Mouse (Mus musculus) neural tube, embryonic 14.5 days (tissue): Measurements from ENCODE around the gene Cacna1g. TPM values are rescaled to one million over a fixed set of nuclear protein-coding genes. Genes with fewer than 3 reads are reported as not detected.
"Not testable (repeated sequence)": the region's sequence is repeated elsewhere in the genome, so short reads cannot be mapped to it uniquely, and the experiment has no call there.

Experiments used
- ATAC-seq: fragments of 200-750 bp; cut with Nextera tagmentation; 2 replicates; pipeline ENCODE4 v1.8.0; 2017; ENCODE audit warnings: low read depth, mild to moderate bottlenecking, moderate TSS enrichment, moderate library complexity
- H3K27ac ChIP-seq: fragments of 300-500 bp; sonication (generic); 2 replicates; pipeline ENCODE4 v1.5.1; 2014; ENCODE audit warnings: low read depth, mild to moderate bottlenecking, control low read depth, low read length, moderate library complexity, mixed read lengths
- H3K27me3 ChIP-seq: fragments of 300-500 bp; sonication (generic); 2 replicates; pipeline ENCODE4 v1.6.1; 2014; ENCODE audit warnings: low read length; ENCODE audit not compliant: control insufficient read depth, insufficient read depth
- H3K36me3 ChIP-seq: fragments of 300-500 bp; sonication (generic); 2 replicates; pipeline ENCODE4 v1.6.1; 2014; ENCODE audit warnings: low read length, mixed read lengths; ENCODE audit not compliant: control insufficient read depth, insufficient read depth
- H3K4me1 ChIP-seq: fragments of 300-500 bp; sonication (generic); 2 replicates; pipeline ENCODE4 v1.6.1; 2014; ENCODE audit warnings: low read length; ENCODE audit not compliant: control insufficient read depth, insufficient read depth
- H3K4me2 ChIP-seq: fragments of 300-500 bp; sonication (generic); 2 replicates; pipeline ENCODE4 v1.6.1; 2014; ENCODE audit warnings: mild to moderate bottlenecking, low read depth, low read length, control low read depth
- H3K4me3 ChIP-seq: fragments of 300-500 bp; sonication (generic); 2 replicates; pipeline ENCODE4 v1.5.1; 2014; ENCODE audit warnings: low read depth, low read length, control low read depth, mixed read lengths
- H3K9ac ChIP-seq: fragments of 300-500 bp; sonication (generic); replicated peaks from 2 replicates; pipeline ENCODE4 v1.6.1; 2014; ENCODE audit warnings: low read depth, mild to moderate bottlenecking, control low read depth, low read length, mixed read lengths
- H3K9me3 ChIP-seq: fragments of 300-500 bp; sonication (generic); 2 replicates; pipeline ENCODE4 v1.6.1; 2016; ENCODE audit warnings: low read length; ENCODE audit not compliant: control insufficient read depth
- WGBS: fragments of 180-500 bp; shearing (Covaris S2); extraction: QIAGEN DNeasy Blood & Tissue Kit; methylation state at CpG from one replicate; pipeline ENCODE4 v1.1.7; 2014; 5-methylcytosine and 5-hydroxymethylcytosine counted together
- polyA plus RNA-seq: library from polyadenylated mRNA; unstranded; fragments of >200 nt; fragmentation: Nextera tagmentation; extraction: Ambion mirVana; gene quantifications from 2 replicates; pipeline ENCODE4 v1.2.1, GENCODE M21; 2014

The Cacna1g gene
- polyA plus RNA-seq, 1 experiment from 2014 or later: 22.5 TPM

DNA sequence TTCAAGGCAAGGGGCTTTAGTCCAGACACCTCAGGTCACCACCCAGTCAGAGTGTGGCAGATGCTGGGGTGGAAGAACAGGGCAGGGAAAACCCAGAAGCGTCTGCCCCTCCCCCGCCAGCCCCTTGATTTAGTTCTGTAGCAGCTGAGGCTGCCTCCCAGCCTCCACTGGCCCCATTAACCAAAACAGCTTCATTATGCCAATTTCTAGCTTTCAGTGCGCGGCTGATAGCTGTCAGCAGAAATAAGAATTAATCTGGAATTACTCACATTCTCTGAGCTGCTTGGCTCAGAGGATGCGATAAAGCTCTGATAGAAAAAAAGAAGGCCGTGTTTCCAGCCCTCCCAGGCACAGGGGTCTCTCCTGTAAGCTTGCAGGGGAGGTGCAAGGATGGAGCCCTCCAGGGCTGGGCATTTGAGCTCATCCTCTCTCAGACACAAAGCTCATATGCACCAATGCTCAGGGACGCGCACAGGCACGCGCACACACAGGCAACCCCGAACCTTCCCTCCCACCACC lies 66.1 kb downstream of the Cacna1g start:
- 0 out of 2 replicates have a peak overlapping the region, but pooled peaks have one; percentile 3 for H3K4me2 ChIP-seq
- WGBS: 10% methylated on average over 11 of the region's 11 CpGs

DNA sequence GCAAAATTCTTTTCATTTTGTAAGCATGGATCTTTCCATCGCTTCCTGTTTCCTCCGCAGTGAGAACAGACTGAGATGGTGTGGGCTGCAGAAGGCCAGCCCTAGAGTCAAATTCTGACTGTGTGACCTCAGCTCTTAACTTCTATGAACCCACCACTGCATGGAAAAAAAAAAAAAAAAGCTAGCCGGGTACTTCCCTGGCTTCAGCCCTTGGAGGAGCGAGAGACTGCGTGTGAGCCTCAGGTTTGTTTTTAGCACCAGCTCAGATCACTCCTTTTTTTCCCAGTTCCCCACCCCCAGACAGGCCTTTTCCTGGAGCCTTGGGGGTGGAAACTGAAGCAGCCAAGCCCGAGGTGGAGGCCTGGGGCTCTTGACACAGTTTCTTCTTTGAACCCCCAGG lies 68.7 kb downstream of the Cacna1g start:
- ATAC-seq: no peak
- WGBS: 66% methylated on average over 6 of the region's 6 CpGs
- no peak overlapping the region for H3K27ac ChIP-seq
- peaks cover 24% of the 10 kb centered on the region; the same call in 1 of the 2 replicates for H3K4me1 ChIP-seq
- H3K36me3 ChIP-seq: no peaks in the 10 kb centered on the region; the same call in 1 of the 2 replicates
- H3K9ac ChIP-seq: no peak overlapping the region
- no peaks in the 10 kb centered on the region for H3K9me3 ChIP-seq
- H3K27me3 ChIP-seq: no peaks in the 10 kb centered on the region
- H3K4me3 ChIP-seq: no peak overlapping the region
- H3K4me2 ChIP-seq: no peak overlapping the region

More for the DNA sequence above, 66.1 kb downstream of the Cacna1g start:
- Histone ChIP-seq H3K27ac (peak overlapping the region; percentile 74), H3K36me3 (peaks cover 4% of the 10 kb centered on the region; the same call in 1 of the 2 replicates), H3K9ac (no peak overlapping the region), H3K4me3 (no peak overlapping the region), H3K4me1 (peaks cover 24% of the 10 kb centered on the region; the same call in 1 of the 2 replicates), H3K27me3 (no peaks in the 10 kb centered on the region), H3K9me3 (no peaks in the 10 kb centered on the region)
- ATAC-seq: peak; percentile 49; the same call in 1 of the 2 replicates

DNA sequence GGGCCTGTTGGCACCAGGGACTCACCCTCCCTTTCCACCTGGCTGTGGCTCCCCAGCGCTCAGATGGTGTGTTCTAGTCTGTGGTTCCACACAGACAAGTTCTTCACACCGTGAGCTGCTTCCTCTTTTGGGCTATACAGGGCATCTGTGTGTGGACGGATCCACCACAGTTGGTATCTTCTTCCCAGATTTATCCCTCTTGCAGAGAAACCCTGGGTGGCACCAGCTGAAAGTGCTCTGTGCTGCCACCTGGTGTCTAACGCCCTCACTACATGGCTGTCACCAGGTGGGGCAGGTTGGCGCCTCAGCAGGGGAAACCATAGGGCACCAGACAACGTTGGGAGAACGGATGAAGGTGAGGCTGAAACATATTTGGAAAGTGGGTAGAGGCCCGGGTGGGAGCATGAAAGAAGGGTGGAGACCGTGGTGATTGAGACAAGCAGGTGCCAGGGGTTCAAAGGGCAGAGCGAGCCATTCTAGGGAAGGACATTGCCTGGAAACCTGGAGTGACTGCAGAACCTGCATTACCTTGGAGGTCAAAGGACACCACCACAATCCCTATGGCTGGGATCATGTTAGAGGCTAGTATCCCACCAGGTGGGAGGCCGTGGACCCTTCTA lies 69.2 kb downstream of the Cacna1g start:
- Histone ChIP-seq H3K27me3 (no peaks in the 10 kb centered on the region), H3K27ac (no peak overlapping the region), H3K4me3 (no peak overlapping the region), H3K4me2 (no peak overlapping the region), H3K9me3 (no peaks in the 10 kb centered on the region), H3K4me1 (peaks cover 24% of the 10 kb centered on the region; the same call in 1 of the 2 replicates), H3K9ac (no peak overlapping the region), H3K36me3 (no peaks in the 10 kb centered on the region; the same call in 1 of the 2 replicates)
- ATAC-seq: no peak; the same call in 1 of the 2 replicates
- 28% methylated on average over 11 of the region's 11 CpGs for WGBS

DNA sequence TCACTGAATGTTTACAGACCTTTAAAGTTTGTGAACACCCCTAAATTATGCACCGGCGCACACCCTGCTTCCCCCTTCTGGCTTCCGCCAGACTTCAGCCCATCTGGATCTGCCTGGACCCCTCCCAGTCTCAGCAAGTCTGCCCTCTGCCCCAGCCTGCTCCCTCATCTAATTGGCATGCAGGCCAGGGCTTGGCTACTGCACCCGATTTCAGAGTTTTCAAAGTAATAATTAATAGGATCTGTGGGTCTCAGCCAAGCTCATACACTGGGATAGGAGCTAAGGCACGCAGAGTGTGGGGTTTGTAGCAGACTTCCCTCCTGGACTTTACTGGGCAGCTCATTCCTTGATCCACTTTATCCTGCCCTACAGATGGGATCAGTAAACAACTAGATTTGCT lies 69.8 kb downstream of the Cacna1g start:
- Histone ChIP-seq H3K27ac (no peak overlapping the region), H3K4me2 (no peak overlapping the region), H3K9ac (no peak overlapping the region), H3K27me3 (no peaks in the 10 kb centered on the region), H3K9me3 (no peaks in the 10 kb centered on the region), H3K4me3 (no peak overlapping the region), H3K36me3 (no peaks in the 10 kb centered on the region; the same call in 1 of the 2 replicates), H3K4me1 (peaks cover 24% of the 10 kb centered on the region; the same call in 1 of the 2 replicates)
- ATAC-seq: no peak
- 60% methylated on average over 5 of the region's 5 CpGs for WGBS

DNA sequence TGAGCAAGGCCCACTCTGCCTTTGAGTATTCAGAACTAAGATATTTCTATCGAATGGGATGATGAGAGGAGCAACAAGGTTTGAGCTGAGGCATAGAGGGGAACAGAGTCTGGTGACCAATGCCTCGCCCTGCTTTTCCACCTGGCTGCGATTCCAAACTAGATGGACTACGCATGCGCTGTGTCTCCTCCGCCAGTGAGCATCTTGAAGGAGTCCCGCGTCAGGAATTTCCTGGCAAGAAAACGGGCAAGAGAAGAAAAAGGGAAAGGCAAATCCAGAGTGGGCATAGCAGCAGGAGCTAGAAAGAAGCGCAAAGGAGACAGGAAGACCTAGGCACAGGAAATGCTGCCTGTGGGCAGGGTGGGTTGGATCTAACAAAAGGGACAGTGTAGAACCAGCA lies 70.2 kb downstream of the Cacna1g start:
- ATAC-seq: no peak
- peaks cover 24% of the 10 kb centered on the region; the same call in 1 of the 2 replicates for H3K4me1 ChIP-seq
- H3K4me2 ChIP-seq: no peak overlapping the region
- no peaks in the 10 kb centered on the region for H3K36me3 ChIP-seq
- no peak overlapping the region for H3K27ac ChIP-seq
- H3K27me3 ChIP-seq: no peaks in the 10 kb centered on the region
- no peak overlapping the region for H3K4me3 ChIP-seq
- no peaks in the 10 kb centered on the region for H3K9me3 ChIP-seq
- H3K9ac ChIP-seq: no peak overlapping the region
- WGBS: 84% methylated on average over 10 of the region's 10 CpGs

DNA sequence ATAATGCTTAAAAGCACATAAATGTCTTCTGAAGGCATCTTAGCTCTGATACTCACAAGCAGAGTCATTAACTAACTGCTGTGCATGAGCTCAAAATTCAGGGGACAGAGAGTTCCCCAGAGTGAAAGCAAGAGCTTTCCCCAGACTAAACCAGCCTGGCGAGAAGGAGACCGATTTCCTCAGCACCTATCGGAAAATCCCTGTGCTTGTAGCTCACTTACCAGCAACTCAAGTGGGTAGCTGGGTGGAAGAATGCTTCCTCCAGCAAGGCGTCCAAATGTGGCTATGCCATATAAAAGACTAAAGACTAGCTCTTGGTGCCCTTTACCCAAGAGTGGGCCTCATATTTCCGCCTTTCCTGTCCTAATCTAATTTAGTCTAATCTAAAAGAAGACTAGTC lies 71.3 kb downstream of the Cacna1g start:
- no peak overlapping the region for H3K4me3 ChIP-seq
- no peak for ATAC-seq
- no peaks in the 10 kb centered on the region for H3K9me3 ChIP-seq
- H3K4me1 ChIP-seq: peaks cover 19% of the 10 kb centered on the region; the same call in 1 of the 2 replicates
- no peaks in the 10 kb centered on the region for H3K36me3 ChIP-seq
- no peak overlapping the region for H3K4me2 ChIP-seq
- WGBS: 85% methylated on average over 5 of the region's 5 CpGs
- no peaks in the 10 kb centered on the region for H3K27me3 ChIP-seq
- no peak overlapping the region for H3K9ac ChIP-seq
- no peak overlapping the region for H3K27ac ChIP-seq

DNA sequence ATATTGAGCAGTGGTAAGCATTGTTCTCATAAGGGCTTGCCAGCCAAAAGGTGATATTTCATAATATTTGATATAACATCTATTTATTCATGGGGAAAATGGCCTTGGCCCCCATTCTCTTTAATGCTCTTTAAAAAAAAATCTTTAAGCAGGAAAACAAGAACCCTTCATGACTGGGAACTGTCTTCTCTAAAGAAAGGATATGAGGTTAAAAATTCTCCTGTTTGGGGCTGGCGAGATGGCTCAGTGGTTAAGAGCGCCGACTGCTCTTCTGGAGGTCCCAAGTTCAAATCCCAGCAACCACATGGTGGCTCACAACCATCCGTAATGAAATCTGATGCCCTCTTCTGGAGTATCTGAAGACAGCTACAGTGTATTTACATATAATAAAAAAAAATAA lies 72.0 kb downstream of the Cacna1g start:
- 93% methylated on average over 4 of the region's 4 CpGs for WGBS

DNA sequence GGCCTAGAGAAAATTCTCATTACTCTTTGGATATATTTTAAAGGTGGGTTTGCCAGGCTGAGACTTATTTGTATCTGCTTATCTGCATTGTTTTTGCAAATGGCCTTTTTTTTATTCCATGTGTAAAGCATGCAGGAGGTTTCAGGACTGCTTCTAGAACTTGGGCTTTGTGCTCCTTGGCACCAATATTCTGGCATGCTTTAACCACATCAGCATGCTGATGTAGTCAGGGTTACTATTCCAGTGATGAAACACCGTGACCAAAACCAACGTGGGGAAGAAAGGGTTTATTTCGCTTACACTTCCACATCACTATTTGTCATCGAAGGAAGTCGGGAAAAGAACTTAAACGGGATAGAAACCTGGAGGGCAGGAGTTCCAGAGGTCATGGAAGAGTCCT lies 73.0 kb downstream of the Cacna1g start:
- no peak overlapping the region for H3K27ac ChIP-seq
- no peak overlapping the region for H3K4me2 ChIP-seq
- 61% methylated on average over 6 of the region's 6 CpGs for WGBS
- no peak overlapping the region for H3K9ac ChIP-seq
- H3K9me3 ChIP-seq: no peaks in the 10 kb centered on the region
- no peaks in the 10 kb centered on the region for H3K36me3 ChIP-seq
- H3K4me3 ChIP-seq: no peak overlapping the region
- ATAC-seq: no peak
- H3K4me1 ChIP-seq: 0 out of 2 replicates have a peak, but pooled peaks cover 4% of the 10 kb centered on the region
- H3K27me3 ChIP-seq: no peaks in the 10 kb centered on the region

More for the DNA sequence above, 72.0 kb downstream of the Cacna1g start:
- H3K9ac ChIP-seq, H3K36me3 ChIP-seq, H3K27ac ChIP-seq, ATAC-seq, H3K4me2 ChIP-seq, H3K27me3 ChIP-seq, H3K4me3 ChIP-seq, H3K9me3 ChIP-seq: not testable (repeated sequence)
- H3K4me1 ChIP-seq: peaks cover 12% of the 10 kb centered on the region; the same call in 1 of the 2 replicates

DNA sequence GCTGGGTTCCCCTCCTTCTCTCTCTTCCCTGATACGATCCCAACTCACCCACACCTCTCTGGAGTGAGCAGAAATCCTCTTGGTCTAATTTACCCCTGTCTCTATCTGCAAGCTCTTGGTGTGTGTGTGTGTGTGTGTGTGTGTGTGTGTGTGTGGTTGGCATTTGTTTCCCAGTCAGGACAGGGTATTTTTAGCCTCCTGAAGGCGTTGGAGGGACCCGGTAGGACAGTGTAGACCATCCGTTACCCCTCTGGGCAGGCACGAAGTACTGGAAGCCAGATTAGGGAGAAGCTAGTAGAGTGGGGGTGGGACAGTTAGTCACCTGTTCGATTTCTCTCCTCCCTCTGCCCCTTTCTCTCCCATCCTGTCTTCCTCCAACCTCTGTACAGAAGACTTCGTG lies 79.9 kb downstream of the Cacna1g start:
- Histone ChIP-seq H3K4me1 (no peaks in the 10 kb centered on the region), H3K27me3 (no peaks in the 10 kb centered on the region), H3K4me2 (no peak overlapping the region), H3K4me3 (no peak overlapping the region), H3K27ac (no peak overlapping the region), H3K9me3 (no peaks in the 10 kb centered on the region), H3K36me3 (no peaks in the 10 kb centered on the region), H3K9ac (no peak overlapping the region)
- ATAC-seq: no peak
- WGBS: 88% methylated on average over 7 of the region's 7 CpGs
